Mouse (Mus musculus): ENCODE data around the gene Lsamp. TPM values are rescaled to one million over a fixed set of nuclear protein-coding genes. Genes with fewer than 3 reads are reported as not detected.
A peak's percentile ranks its signal among the peaks of the same experiment; 100 is the strongest.

Lsamp gene
- total RNA-seq, 4 experiments from 2014 or later = 237 to 252 (median 248) TPM

- DNase-seq (ENCODE audit: low spot score in 2 of 2) = no peak
Measured at GRCm38 (mm10) chr16:41180867-41181266, 1196.7 kb downstream of the Lsamp start.

GRCm38 (mm10) chr16:41210055-41210454 is 1225.9 kb downstream of the Lsamp start:
- no peak for DNase-seq (ENCODE audit: low spot score in 2 of 2)

GRCm38 (mm10) chr16:41235829-41236228 is 1251.7 kb downstream of the Lsamp start:
- DNase-seq (ENCODE audit: low spot score in 2 of 2) = no peak

GRCm38 (mm10) chr16:41242841-41243240 is 1258.7 kb downstream of the Lsamp start:
- DNase-seq (ENCODE audit: low spot score in 2 of 2) = no peak

- DNase-seq (ENCODE audit: low spot score in 2 of 2) = peak; percentile 31 to 52
Measured at GRCm38 (mm10) chr16:41244711-41245110, 1260.5 kb downstream of the Lsamp start.

- peak; percentile 36 to 55 for DNase-seq (ENCODE audit: low spot score in 2 of 2)
Measured at GRCm38 (mm10) chr16:41258145-41259035, 1274.2 kb downstream of the Lsamp start.

GRCm38 (mm10) chr16:41275999-41276671 is 1292.0 kb downstream of the Lsamp start:
- no peak for DNase-seq (ENCODE audit: low spot score in 2 of 2)

GRCm38 (mm10) chr16:41317992-41318391 is 1333.8 kb downstream of the Lsamp start:
- no peak for DNase-seq (ENCODE audit: low spot score in 2 of 2)

GRCm38 (mm10) chr16:41343431-41343830 is 1359.3 kb downstream of the Lsamp start:
- DNase-seq (ENCODE audit: low spot score in 2 of 2) = no peak

GRCm38 (mm10) chr16:41365138-41365537 is 1381.0 kb downstream of the Lsamp start:
- no peak for DNase-seq (ENCODE audit: low spot score in 2 of 2)

GRCm38 (mm10) chr16:41383702-41384101 is 1399.5 kb downstream of the Lsamp start:
- no peak for DNase-seq (ENCODE audit: low spot score in 2 of 2)

- DNase-seq (ENCODE audit: low spot score in 2 of 2) = no peak
Measured at GRCm38 (mm10) chr16:41384288-41384687, 1400.1 kb downstream of the Lsamp start.

- no peak for DNase-seq (ENCODE audit: low spot score in 2 of 2)
Measured at GRCm38 (mm10) chr16:41408850-41409249, 1424.7 kb downstream of the Lsamp start.

- no peak for DNase-seq (ENCODE audit: low spot score in 2 of 2)
Measured at GRCm38 (mm10) chr16:41410671-41411070, 1426.5 kb downstream of the Lsamp start.

GRCm38 (mm10) chr16:41417363-41417762 is 1433.2 kb downstream of the Lsamp start:
- DNase-seq (ENCODE audit: low spot score in 2 of 2) = no peak

- no peak for DNase-seq (ENCODE audit: low spot score in 2 of 2)
Measured at GRCm38 (mm10) chr16:41467391-41467790, 1483.2 kb downstream of the Lsamp start.

- DNase-seq (ENCODE audit: low spot score in 2 of 2) = no peak
Measured at GRCm38 (mm10) chr16:41478694-41479093, 1494.5 kb downstream of the Lsamp start.

GRCm38 (mm10) chr16:41481832-41482231 is 1497.7 kb downstream of the Lsamp start:
- DNase-seq (ENCODE audit: low spot score in 2 of 2) = no peak

GRCm38 (mm10) chr16:41510915-41511552 is 1526.9 kb downstream of the Lsamp start:
- DNase-seq (ENCODE audit: low spot score in 2 of 2) = no peak

- DNase-seq (ENCODE audit: low spot score in 2 of 2) = no peak
Measured at GRCm38 (mm10) chr16:41521566-41521965, 1537.4 kb downstream of the Lsamp start.

GRCm38 (mm10) chr16:41524266-41524665 is 1540.1 kb downstream of the Lsamp start:
- no peak for DNase-seq (ENCODE audit: low spot score in 2 of 2)
